Mouse (Mus musculus) G1E (cell line): ENCODE measurements at regions not wholly inside any gene's neighbourhood (a gene's known extent, or its start where the extent isn't known, plus 50 kb on each side); places are given as distances from the start of the nearest gene placed in this dataset.

ENCODE experiments used
- CTCF ChIP-seq: IDR thresholded peaks from 2 replicates; pipeline ENCODE4 v1.5.1; 2012; ENCODE audit warnings: low read depth, low read length, inconsistent platforms, mixed read lengths
- GATA1 ChIP-seq: IDR thresholded peaks from 2 replicates; pipeline ENCODE4 v1.6.1; 2012; ENCODE audit warnings: borderline replicate concordance, low read length, inconsistent platforms, mixed read lengths

GRCm38 (mm10) chr5:118869330-118869729, 308.9 kb downstream of the Med13l start:
- TF ChIP-seq CTCF (no peak), GATA1 (no peak)
